Mouse (Mus musculus): ENCODE results near the gene Azin2. TPM values are rescaled to one million over a fixed set of nuclear protein-coding genes. Genes with fewer than 3 reads are reported as not detected.

The Azin2 gene
- polyA plus RNA-seq (2012; fragmentation: generic; extraction: Trizol) = 17.4 TPM

DNA sequence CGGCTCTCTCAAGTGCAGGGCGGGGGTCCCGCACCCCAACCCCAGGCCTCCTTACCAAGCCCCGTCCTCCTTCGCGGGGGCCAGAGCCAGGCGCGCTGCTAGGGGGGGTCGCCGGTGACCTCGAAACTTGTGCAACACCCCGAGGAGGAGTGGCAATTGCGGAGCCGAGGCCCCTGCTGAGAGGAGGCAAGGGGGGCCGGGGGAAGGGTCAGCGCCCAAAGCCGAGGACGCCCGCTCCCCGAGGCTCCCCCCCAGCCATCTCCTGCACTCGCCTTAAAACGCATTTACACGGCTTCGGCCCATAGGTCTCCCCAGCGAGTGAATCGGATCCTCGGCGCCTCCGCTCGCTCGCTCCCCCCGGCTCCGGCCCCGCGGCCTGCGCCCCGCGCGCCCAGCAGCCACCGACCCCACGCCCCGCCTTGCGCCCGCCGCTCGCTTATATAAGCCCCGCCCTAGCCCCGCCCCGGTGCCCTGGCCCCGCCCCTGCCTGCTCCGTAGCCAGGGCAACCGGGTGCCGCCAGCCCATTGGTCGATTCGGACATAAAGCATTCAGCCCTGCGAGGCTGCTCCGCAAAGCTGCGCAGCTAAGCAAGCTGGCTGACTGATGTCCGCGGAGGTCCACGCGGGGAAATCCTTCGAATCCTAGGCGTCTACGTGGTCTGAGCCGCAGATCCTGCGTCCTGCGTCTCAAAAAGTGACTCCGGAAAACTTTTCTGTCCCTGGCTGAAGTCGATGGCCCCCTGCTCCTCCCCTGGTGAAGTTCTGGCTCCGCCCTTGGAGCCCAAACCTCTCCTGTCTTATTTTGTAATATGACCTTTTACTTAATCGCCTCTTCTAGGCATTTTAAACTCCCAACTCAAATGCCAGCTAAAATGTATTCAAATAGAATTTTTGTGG is at the start of gene Azin2:
Gene Azin2 (minus strand): TSS at position 414 of the 897 bp plus-strand sequence.
- TF ChIP-seq POLR2A (IDR thresholded peaks at IDR 0.05; ENCODE audit: insufficient read length, low read depth) (peak; percentile 88), USF1 (IDR thresholded peaks at IDR 0.05; ENCODE audit: low read depth) (no peak), POLR2AphosphoS2 (IDR thresholded peaks at IDR 0.05; ENCODE audit: insufficient read length, low read depth) (peak; percentile 67)
- Histone ChIP-seq H3K4me2 (ENCODE audit: low read depth) (peak within 1 kb of the TSS; percentile 87), H3K4me3 (peak within 1 kb of the TSS; percentile 48), H3K27me3 (ENCODE audit: control insufficient read depth, insufficient read depth, insufficient read length) (no peaks in the 10 kb centered on the region), H3K79me2 (ENCODE audit: control insufficient read depth, insufficient read depth) (peaks cover 10% of the 10 kb centered on the region), H3ac (ENCODE audit: control insufficient read depth, insufficient read length) (no peak within 1 kb of the TSS), H3K36me3 (ENCODE audit: control insufficient read depth, insufficient read depth) (no peaks in the 10 kb centered on the region)

DNA sequence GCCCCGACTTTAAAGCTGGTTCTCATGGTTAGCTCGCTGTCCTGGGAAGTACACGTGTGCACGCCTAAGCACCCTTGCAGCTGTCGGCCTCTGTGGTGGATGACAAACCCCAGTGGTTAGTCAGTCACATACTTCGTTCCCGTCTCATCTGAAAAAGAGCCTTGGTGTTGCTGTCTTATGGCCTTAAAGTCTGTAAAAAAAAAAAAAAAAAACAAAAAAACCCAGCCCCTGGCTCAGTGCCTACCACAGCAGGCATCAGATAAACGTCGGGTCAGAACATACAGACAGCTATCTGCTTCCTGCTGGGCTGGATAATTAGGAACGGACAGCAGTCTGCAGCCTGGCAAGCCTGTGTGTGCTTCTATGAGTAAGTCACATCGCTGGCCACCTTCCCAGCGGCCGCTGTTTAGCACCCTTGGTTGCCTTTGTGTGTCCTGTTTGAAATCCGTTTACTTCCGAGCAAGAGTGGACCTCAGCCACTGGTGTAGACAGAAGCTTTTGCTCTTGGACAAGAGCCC is 49.4 kb upstream of the Azin2 start:
- H3K4me2 ChIP-seq (ENCODE audit: low read depth) = peak overlapping the region; percentile 71
- H3K79me2 ChIP-seq (ENCODE audit: control insufficient read depth, insufficient read depth) = no peaks in the 10 kb centered on the region
- TF ChIP-seq MYOG (IDR thresholded peaks at IDR 0.05; ENCODE audit: control insufficient read depth in 1 of 3, insufficient read depth in 1 of 3, insufficient read length in 2 of 3, low read depth in 2 of 3) (peak; percentile 92 to 94 (median 93)), REST (IDR thresholded peaks at IDR 0.05; ENCODE audit: insufficient read depth, insufficient read length) (no peak), USF1 (IDR thresholded peaks at IDR 0.05; ENCODE audit: low read depth) (peak; percentile 43), MAX (IDR thresholded peaks at IDR 0.05; ENCODE audit: low read depth) (peak; percentile 20), E2F4 (IDR thresholded peaks at IDR 0.05; ENCODE audit: insufficient read depth) (no peak), SRF (IDR thresholded peaks at IDR 0.05; ENCODE audit: control insufficient read depth, insufficient read length, low read depth) (peak; percentile 20), MYOD1 (IDR thresholded peaks at IDR 0.05; ENCODE audit: control insufficient read depth in 1 of 3, insufficient read length in 2 of 3, low read depth in 2 of 3) (peak; percentile 90 to 98 (median 97)), CEBPB (IDR thresholded peaks at IDR 0.05; ENCODE audit: insufficient read depth, poor library complexity, severe bottlenecking) (no peak), TCF12 (IDR thresholded peaks at IDR 0.05; ENCODE audit: insufficient read depth, poor library complexity, severe bottlenecking) (peak; percentile 93), TCF3 (IDR thresholded peaks at IDR 0.05; ENCODE audit: insufficient read length, low read depth) (peak; percentile 89), POLR2A (IDR thresholded peaks at IDR 0.05; ENCODE audit: insufficient read length, low read depth) (no peak), POLR2AphosphoS2 (IDR thresholded peaks at IDR 0.05; ENCODE audit: insufficient read length, low read depth) (peak; percentile 27)
- H3K36me3 ChIP-seq (ENCODE audit: control insufficient read depth, insufficient read depth) = no peaks in the 10 kb centered on the region
- H3ac ChIP-seq (ENCODE audit: control insufficient read depth, insufficient read length) = no peak overlapping the region
- no peak overlapping the region for H3K4me3 ChIP-seq
- no peaks in the 10 kb centered on the region for H3K27me3 ChIP-seq (ENCODE audit: control insufficient read depth, insufficient read depth, insufficient read length)

GRCm38 (mm10) chr4:129009521-129009920 is 47.3 kb upstream of the Azin2 start:
- H3K36me3 ChIP-seq (ENCODE audit: control insufficient read depth, insufficient read depth) = peaks cover 7% of the 10 kb centered on the region
- no peaks in the 10 kb centered on the region for H3K27me3 ChIP-seq (ENCODE audit: control insufficient read depth, insufficient read depth, insufficient read length)
- no peak for TF ChIP-seq MYOD1 (IDR thresholded peaks at IDR 0.05; ENCODE audit: control insufficient read depth in 1 of 3, insufficient read length in 2 of 3, low read depth in 2 of 3)
- TF ChIP-seq SRF (IDR thresholded peaks at IDR 0.05; ENCODE audit: control insufficient read depth, insufficient read length, low read depth) = no peak
- no peak for TF ChIP-seq TCF3 (IDR thresholded peaks at IDR 0.05; ENCODE audit: insufficient read length, low read depth)
- no peak for TF ChIP-seq MAX (IDR thresholded peaks at IDR 0.05; ENCODE audit: low read depth)
- TF ChIP-seq POLR2AphosphoS2 (IDR thresholded peaks at IDR 0.05; ENCODE audit: insufficient read length, low read depth) = no peak
- TF ChIP-seq USF1 (IDR thresholded peaks at IDR 0.05; ENCODE audit: low read depth) = no peak
- no peak for TF ChIP-seq TCF12 (IDR thresholded peaks at IDR 0.05; ENCODE audit: insufficient read depth, poor library complexity, severe bottlenecking)
- TF ChIP-seq E2F4 (IDR thresholded peaks at IDR 0.05; ENCODE audit: insufficient read depth) = no peak
- no peak for TF ChIP-seq MYOG (IDR thresholded peaks at IDR 0.05; ENCODE audit: control insufficient read depth in 1 of 3, insufficient read depth in 1 of 3, insufficient read length in 2 of 3, low read depth in 2 of 3)
- no peak for TF ChIP-seq POLR2A (IDR thresholded peaks at IDR 0.05; ENCODE audit: insufficient read length, low read depth)
- TF ChIP-seq CEBPB (IDR thresholded peaks at IDR 0.05; ENCODE audit: insufficient read depth, poor library complexity, severe bottlenecking) = no peak
- TF ChIP-seq REST (IDR thresholded peaks at IDR 0.05; ENCODE audit: insufficient read depth, insufficient read length) = no peak

DNA sequence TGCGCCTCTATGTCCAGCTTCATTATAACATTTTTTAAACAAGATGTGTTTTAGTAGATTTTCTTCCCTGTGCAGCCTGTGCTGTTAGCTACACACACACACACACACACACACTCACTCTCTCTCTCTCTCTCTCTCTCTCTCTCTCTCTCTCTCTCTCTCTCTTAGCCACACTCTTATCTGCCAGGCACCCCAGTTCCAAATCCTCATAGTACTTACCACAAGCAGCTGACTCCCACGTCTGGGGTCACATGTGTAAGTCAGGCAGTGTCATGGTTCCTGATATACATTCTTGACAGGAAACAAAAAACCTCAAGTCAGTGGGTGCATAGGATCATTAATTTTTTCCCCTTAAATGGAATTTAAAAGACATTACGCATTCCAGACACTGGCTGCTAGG is 46.4 kb upstream of the Azin2 start:
- TF ChIP-seq MYOG (IDR thresholded peaks at IDR 0.05; ENCODE audit: control insufficient read depth in 1 of 3, insufficient read depth in 1 of 3, insufficient read length in 2 of 3, low read depth in 2 of 3) (peak in 2 of 3 experiments; percentile 40 to 49), MYOD1 (IDR thresholded peaks at IDR 0.05; ENCODE audit: control insufficient read depth in 1 of 3, insufficient read length in 2 of 3, low read depth in 2 of 3) (peak in 2 of 3 experiments; percentile 64 to 65), TCF3 (IDR thresholded peaks at IDR 0.05; ENCODE audit: insufficient read length, low read depth) (peak; percentile 6), TCF12 (IDR thresholded peaks at IDR 0.05; ENCODE audit: insufficient read depth, poor library complexity, severe bottlenecking) (no peak), USF1 (IDR thresholded peaks at IDR 0.05; ENCODE audit: low read depth) (peak; percentile 65)
- no peaks in the 10 kb centered on the region for H3K27me3 ChIP-seq (ENCODE audit: control insufficient read depth, insufficient read depth, insufficient read length)
- H3ac ChIP-seq (ENCODE audit: control insufficient read depth, insufficient read length) = no peak overlapping the region

More at GRCm38 (mm10) chr4:129009521-129009920, 47.3 kb upstream of the Azin2 start:
- Histone ChIP-seq H3K4me3 (no peak overlapping the region), H3K4me2 (ENCODE audit: low read depth) (peak overlapping the region; percentile 22), H3ac (ENCODE audit: control insufficient read depth, insufficient read length) (no peak overlapping the region), H3K79me2 (ENCODE audit: control insufficient read depth, insufficient read depth) (no peaks in the 10 kb centered on the region)

More for the DNA sequence above, 46.4 kb upstream of the Azin2 start:
- Histone ChIP-seq H3K36me3 (ENCODE audit: control insufficient read depth, insufficient read depth) (peaks cover 9% of the 10 kb centered on the region), H3K4me2 (ENCODE audit: low read depth) (peak overlapping the region; percentile 15), H3K79me2 (ENCODE audit: control insufficient read depth, insufficient read depth) (no peaks in the 10 kb centered on the region), H3K4me3 (no peak overlapping the region)
